Mouse (Mus musculus) heart, adult 8-10 months (tissue): ENCODE data around the gene Ptafr. TPM values are rescaled to one million over a fixed set of nuclear protein-coding genes. Genes with fewer than 3 reads are reported as not detected.

Source experiments
- DNase-seq: peaks from one replicate; pipeline ENCODE4 v3.0.0; 2022; ENCODE audit warnings: low spot score
- total RNA-seq, 4 experiments: library from RNA; stranded (reverse); gene quantifications; 2 replicates each; pipeline ENCODE4 v1.2.4; 2022

Gene Ptafr
- total RNA-seq, 4 experiments from 2014 or later, result 1.2 to 1.9 (median 1.3) TPM

DNA sequence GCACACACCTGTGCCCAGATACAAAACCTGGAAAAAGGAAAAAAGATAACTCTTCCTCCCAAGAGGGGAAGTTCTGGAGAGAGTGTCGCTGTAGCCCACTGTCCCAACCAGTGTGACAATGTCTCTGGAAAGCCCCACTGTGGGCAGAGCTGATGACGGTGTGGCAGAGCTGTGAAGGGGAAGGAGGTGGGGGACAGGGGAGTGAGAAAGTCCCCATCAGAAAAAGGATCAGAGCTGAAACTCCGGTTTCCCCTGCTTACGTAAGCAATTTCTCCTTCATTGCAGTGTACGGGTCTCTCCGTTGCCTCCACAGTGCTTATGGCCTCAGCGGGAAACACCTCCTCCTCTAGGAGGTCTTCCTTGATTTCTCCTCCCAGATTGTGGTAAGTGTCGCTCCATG is 47.5 kb downstream of the Ptafr start:
- DNase-seq, result no peak

DNA sequence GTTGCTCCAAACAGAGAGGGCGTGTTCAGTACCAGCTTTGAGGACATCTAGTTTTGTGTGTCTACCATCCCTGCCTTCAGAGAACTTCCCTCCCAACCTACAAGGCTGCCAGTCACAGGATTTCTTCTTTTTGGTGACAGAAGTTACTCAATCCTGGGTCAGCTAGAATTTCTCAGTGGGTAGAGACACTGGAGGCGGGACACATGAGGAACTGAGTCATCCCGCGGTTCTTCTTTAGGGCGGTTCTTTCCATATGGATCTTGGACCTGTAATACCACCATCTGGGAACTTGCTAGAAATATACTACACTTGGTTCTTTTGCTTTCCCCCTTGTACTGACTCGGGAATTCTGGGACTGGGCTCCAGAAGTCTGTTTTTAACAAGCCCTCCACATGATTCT is 54.0 kb downstream of the Ptafr start:
- no peak for DNase-seq

DNA sequence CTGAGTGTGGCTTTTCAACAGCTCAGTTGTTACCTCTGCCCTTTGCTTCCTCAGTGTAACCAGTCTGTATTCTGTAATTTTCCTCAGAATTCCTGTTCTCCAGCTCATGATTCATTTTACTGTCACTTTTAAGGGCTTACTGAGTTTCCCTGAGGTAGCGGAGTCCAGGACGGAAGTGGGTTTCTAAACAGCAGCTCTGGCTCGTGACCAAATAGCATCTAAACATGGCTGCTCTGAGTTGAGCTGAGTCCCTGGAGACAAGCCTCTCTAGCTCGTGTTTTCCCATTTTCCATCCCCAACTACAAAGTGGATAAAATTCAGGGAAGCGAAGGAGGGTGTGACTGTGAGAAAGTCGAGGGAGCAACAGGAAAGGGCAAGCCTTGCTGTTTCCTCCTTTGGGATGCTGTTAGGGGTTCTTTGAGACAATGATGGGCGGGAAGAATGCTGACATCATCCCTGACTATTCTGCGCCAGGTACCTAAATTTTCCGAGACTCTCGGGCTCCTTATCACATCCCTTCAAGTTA is 55.0 kb downstream of the Ptafr start:
- DNase-seq, result no peak

DNA sequence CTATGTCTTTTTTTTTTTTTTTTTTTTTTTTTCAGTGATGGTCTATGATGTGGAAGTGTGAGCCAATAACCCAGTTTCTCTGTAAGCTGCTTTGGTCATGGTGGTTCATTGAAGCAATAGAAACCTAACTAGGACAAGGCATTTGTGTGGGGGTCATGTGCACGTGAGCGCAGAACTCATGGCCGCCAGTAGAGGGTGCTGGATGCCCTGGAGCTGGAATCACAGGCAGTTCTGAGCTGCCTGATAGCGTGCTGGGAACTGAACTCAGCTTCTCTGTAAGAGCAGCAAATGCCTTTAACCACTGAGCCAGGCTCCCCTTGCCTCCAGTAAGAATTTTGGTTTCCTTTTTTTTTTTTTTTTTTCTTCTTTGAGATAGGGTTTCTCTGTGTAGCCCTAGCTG is 56.3 kb downstream of the Ptafr start:
- DNase-seq, result no peak

DNA sequence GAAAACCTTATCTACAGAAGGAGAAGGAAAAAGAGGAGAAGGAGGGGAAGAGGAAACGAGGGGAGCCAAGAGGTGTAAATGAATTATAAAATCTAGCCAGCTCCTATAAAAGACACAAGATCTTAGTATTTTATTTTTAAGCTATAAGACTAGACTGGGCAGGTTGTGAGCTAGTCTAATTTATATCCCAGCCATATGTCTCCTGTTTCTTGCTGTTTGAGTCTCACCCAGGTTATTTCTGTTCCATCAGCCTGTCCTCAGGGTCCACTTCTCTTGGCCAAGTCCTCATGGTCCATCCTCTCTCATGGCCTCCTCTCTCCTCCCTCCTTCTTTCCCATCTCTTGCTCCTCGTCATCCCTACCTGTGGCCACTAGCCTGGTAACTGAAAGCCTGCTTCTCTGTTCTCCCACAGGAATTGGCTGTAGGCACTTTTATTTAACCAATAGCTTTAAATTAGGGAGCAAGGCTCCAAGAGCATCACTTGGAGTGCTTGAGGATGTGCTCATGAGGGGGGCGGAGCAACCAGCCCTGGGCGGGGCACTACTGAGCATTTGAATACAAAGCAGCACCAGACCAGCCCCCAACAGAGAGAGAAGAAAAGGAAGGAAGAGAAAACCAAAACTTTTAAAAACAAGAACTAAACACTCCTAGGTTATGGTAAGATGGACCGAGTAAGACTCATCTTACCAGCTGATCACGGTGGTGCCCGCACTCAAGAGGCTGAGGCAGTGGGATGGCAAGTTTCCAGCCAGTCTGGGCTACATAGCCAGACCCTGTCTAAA is 57.6 kb downstream of the Ptafr start:
- DNase-seq, result no peak

DNA sequence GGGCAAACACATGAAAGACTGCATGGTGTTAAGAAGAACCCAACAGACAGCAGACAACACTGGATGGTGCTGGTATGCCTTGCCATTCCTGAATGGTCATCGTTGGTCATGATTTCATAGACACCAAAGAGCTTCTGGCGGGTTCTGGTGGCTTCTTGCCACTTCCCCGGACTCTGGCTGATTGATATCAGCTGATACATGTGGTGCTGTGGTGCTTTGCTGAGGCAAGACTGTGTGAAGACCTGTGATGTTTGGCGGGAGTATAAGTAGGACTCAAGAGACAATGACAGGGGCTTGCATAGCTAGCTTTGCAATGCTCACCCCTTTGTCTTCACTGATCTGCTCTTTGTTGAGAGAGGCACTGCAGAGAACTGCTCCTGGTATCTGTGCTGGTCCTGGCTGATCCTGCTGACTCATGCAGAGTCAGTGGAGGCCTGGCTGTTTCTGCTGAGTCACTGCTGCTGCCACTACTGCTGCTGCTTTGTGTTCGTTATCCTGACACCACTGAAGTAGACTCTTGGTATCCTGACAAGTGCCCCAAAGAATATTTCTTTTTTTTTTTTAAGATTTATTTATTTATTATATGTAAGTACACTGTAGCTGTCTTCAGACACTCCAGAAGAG is 60.3 kb downstream of the Ptafr start:
- DNase-seq, result no peak

DNA sequence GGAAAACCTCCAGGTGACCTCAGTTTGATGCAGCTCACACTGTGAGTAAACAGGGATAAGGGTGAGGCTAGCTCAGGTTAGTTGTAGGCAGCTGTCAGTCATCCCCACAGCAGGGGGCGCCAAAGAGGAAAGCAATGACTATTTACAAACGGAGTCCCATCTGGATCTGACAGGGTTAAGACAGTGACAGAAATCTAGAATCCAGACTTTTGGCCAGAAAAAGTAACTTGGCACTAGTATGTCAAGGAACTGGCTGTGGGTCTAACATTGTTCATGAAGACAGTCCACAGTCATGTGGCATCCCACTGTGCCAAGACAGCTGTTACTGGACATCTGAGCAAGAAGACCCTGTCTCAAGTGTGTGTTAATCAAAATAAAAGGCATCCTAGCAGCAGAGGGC is 65.0 kb downstream of the Ptafr start:
- DNase-seq, result no peak

Other genes starting within 250 kb of the Ptafr start
- gene Trnau1ap, start 234.5 kb upstream of the Ptafr start, total RNA-seq, result 10 to 100 TPM; 21.2 to 29.1 (median 23.6) TPM
- gene Rcc1, start 210.5 kb upstream of the Ptafr start, total RNA-seq, result 1 to 10 TPM; 5.9 to 7.8 (median 7.4) TPM
- 10 to 100 TPM; 20.7 to 23.9 (median 23.1) TPM for gene Phactr4, start 141.6 kb upstream of the Ptafr start, total RNA-seq
- 1 to 10 TPM; 2.5 to 4.7 (median 4.1) TPM for gene Med18, start 100.1 kb upstream of the Ptafr start, total RNA-seq
- gene Sesn2, start 53.6 kb upstream of the Ptafr start, total RNA-seq, result 1 to 10 TPM; 2.6 to 3.6 (median 3.0) TPM
- 100 to 1,000 TPM; 262 to 368 (median 320) TPM for gene Atpif1, start 30.4 kb upstream of the Ptafr start, total RNA-seq
- 10 to 100 TPM; 50.4 to 67.2 (median 58.2) TPM for gene Dnajc8, start 28.5 kb upstream of the Ptafr start, total RNA-seq
- gene Eya3, start 74.9 kb downstream of the Ptafr start, total RNA-seq, result 10 to 100 TPM; 28.7 to 34.2 (median 30.2) TPM
- gene Xkr8, start 168.5 kb downstream of the Ptafr start, total RNA-seq, result 1 to 10 TPM; 1.1 to 2.1 (median 1.8) TPM
- under 1 TPM; 0.34 to 0.94 (median 0.59) TPM for gene Smpdl3b, start 193.2 kb downstream of the Ptafr start, total RNA-seq
- gene Rpa2, start 204.3 kb downstream of the Ptafr start, total RNA-seq, result 10 to 100 TPM; 10.3 to 15.6 (median 12.6) TPM
- 1 to 10 TPM; 1.4 to 1.9 (median 1.6) TPM for gene Themis2, start 232.3 kb downstream of the Ptafr start, total RNA-seq